Mouse (Mus musculus): ENCODE data around the gene Tmem175. TPM values are rescaled to one million over a fixed set of nuclear protein-coding genes. Genes with fewer than 3 reads are reported as not detected.

Tmem175 gene
- polyA plus RNA-seq, 1 experiment = 50.5 TPM

DNA sequence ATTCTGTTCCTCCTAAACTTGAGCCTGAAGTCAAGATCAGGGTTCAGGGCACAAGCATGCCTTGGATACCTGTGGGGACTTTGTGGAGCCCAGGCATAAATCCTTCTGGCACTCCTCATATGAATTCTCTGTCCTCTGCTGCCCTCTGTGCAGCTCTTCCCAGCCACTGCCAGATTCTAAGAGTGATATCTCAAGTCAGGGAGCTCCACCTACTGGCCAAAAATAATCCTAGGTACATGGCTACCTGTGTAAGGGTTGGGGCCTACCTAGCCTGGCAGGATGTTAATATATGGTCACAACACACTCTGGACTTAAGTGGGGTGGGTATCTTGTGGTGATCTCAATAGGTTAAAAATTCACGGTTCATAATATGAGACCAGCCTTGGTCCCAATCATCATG lies 22.3 kb downstream of the Tmem175 start:
- WGBS = 58% methylated on average over 1 of the region's 1 CpGs
- DNase-seq = peak; percentile 39
- Histone ChIP-seq H3K4me1 (ENCODE audit: control insufficient read depth, insufficient read depth, low read length) (no peaks in the 10 kb centered on the region), H3K4me3 (replicated peaks; ENCODE audit: extremely low read depth, low read depth, low read length) (no peak overlapping the region)
- TF ChIP-seq CTCF (IDR thresholded peaks at IDR 0.05; ENCODE audit: insufficient read depth, low read length) (peak; percentile 39), POLR2A (IDR thresholded peaks at IDR 0.05; ENCODE audit: borderline replicate concordance, extremely low read depth, low read depth, low read length) (no peak)

DNA sequence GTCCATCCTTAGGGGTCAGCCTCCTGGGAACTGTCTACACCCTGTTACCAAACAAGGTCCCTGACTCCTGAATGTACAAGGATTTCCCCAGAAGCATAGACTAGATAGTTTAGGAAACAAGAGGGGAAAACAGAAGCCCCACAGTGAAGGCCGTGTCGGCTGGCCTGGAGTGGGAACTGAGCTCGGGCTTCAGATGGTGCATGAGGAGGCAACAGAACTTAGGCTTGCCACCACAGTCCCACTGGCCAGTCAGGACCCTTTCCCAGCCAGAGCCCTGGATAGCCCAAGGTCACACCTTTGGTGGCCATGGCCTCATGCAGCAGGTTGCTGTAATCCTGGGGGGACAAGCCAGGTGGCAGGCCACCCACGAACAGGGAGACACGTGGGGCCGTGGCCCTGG lies 23.8 kb downstream of the Tmem175 start:
- WGBS = 88% methylated on average over 6 of the region's 6 CpGs
- Histone ChIP-seq H3K4me3 (replicated peaks; ENCODE audit: extremely low read depth, low read depth, low read length) (no peak overlapping the region), H3K4me1 (ENCODE audit: control insufficient read depth, insufficient read depth, low read length) (no peaks in the 10 kb centered on the region)
- no peak for TF ChIP-seq CTCF (IDR thresholded peaks at IDR 0.05; ENCODE audit: insufficient read depth, low read length)
- no peak for TF ChIP-seq POLR2A (IDR thresholded peaks at IDR 0.05; ENCODE audit: borderline replicate concordance, extremely low read depth, low read depth, low read length)
- DNase-seq = no peak

DNA sequence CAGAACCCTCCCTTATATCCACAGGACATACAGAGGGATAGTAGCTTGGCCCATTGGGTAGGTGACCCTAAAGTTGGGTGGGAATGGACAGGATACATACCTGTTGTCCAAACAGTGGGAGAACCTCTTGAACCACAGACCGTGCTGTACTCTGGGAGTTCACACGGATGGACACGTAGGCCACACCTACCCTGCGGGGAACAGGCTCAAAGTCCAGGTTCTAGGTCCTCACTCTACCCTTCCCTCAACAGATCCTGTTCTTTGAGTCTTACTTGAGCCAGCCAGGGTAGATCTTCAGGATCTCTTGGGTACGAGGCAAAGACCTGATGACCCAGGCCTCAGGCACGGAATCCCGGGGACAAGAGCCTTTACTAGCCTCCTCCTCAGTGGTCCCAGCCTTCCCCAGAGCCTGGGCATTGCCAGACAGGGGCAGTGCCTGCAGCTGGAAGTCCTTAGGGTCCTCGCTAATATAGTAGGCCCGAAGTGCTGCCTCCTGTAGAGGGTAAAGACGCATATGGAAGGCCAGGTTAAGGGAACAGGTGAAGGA lies 24.9 kb downstream of the Tmem175 start:
- whole genome bisulfite sequencing = 95% methylated on average over 10 of the region's 10 CpGs
- H3K4me1 ChIP-seq (ENCODE audit: control insufficient read depth, insufficient read depth, low read length) = 0 out of 2 replicates have a peak, but pooled peaks cover 1% of the 10 kb centered on the region
- no peak for DNase-seq

DNA sequence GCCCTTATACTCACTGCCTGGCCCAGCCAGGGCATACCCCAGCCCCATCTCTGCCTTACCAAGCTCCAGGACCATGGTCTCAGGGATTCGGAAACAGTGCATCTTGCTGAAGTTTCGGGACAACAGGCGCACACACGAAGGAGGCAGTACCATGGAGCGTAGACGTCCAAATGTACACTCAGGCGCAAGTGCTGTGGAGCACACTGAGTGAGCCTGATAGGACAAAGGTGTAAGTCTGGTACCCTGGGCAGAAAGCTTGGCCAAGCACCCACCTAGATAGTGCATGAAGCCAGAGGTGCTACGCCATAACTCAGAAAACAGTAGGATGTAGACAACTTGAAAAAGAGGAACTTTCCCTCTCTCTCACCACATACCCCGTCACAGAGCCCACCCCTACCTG lies 25.8 kb downstream of the Tmem175 start:
- TF ChIP-seq CTCF (IDR thresholded peaks at IDR 0.05; ENCODE audit: insufficient read depth, low read length) = no peak
- TF ChIP-seq POLR2A (IDR thresholded peaks at IDR 0.05; ENCODE audit: borderline replicate concordance, extremely low read depth, low read depth, low read length) = no peak
- WGBS = 94% methylated on average over 9 of the region's 9 CpGs
- no peak for DNase-seq
- Histone ChIP-seq H3K4me3 (replicated peaks; ENCODE audit: extremely low read depth, low read depth, low read length) (no peak overlapping the region), H3K4me1 (ENCODE audit: control insufficient read depth, insufficient read depth, low read length) (0 out of 2 replicates have a peak, but pooled peaks cover 6% of the 10 kb centered on the region)

More for the DNA sequence above, 24.9 kb downstream of the Tmem175 start:
- H3K4me3 ChIP-seq (replicated peaks; ENCODE audit: extremely low read depth, low read depth, low read length) = no peak overlapping the region
- TF ChIP-seq CTCF (IDR thresholded peaks at IDR 0.05; ENCODE audit: insufficient read depth, low read length) (no peak), POLR2A (IDR thresholded peaks at IDR 0.05; ENCODE audit: borderline replicate concordance, extremely low read depth, low read depth, low read length) (no peak)

DNA sequence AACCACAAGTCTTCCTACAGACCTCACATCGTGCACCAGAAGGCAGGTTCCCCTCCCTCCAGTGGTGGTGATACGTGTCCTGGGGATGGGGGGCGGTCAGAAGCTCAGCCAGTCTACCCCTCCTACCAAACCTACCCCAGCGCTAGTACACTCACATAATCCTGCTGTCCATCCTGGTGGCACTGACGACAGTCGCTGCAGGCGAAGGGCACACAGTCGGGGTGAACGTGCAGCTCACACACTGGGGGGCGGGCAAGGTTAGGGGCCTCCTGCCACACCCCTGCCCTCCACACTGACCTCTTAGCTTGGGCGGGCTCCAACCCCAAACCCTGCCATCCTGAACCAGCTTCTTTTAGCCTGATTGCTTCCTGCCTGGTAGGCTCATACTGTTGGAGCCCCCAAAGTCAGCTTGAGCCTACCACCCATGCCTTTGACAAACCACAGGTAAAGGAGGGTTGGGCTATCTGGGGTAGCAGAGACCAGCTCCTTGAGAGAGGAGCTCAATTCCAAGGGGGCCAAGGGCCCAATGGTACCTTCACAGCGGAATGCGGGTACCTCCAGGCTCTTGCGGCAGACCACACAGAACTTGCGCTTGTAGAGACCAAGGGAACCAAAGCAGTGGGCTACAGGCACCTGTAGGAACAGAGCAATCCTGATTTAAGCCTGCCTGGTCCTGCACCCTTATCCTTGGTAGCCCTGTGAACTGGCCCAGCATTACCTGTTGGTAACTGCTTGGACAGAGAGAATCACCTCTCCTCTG lies 26.5 kb downstream of the Tmem175 start:
- 91% methylated on average over 15 of the region's 15 CpGs for WGBS
- Histone ChIP-seq H3K4me3 (replicated peaks; ENCODE audit: extremely low read depth, low read depth, low read length) (no peak overlapping the region), H3K4me1 (ENCODE audit: control insufficient read depth, insufficient read depth, low read length) (0 out of 2 replicates have a peak, but pooled peaks cover 6% of the 10 kb centered on the region)
- no peak for TF ChIP-seq POLR2A (IDR thresholded peaks at IDR 0.05; ENCODE audit: borderline replicate concordance, extremely low read depth, low read depth, low read length)
- TF ChIP-seq CTCF (IDR thresholded peaks at IDR 0.05; ENCODE audit: insufficient read depth, low read length) = no peak
- no peak for DNase-seq

DNA sequence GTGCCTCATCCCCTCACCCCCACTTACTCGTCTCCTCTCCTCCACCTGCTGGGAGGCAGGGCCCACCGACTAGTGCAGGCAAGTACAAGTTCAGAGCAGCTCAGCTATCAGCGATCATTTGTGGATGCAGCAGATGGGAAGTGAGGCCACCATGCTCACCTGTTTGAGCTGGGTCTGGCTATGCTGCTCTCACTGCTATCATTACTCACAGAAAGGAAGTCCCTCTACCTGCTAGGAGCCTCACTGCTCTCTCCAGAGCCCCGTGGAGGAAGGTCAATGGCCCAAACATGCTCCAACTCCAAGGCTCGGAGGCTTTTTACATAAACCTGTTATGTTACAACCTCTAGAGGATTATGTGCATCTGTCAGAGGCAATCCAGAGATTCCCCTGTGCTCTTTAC lies 27.8 kb downstream of the Tmem175 start:
- Histone ChIP-seq H3K4me1 (ENCODE audit: control insufficient read depth, insufficient read depth, low read length) (0 out of 2 replicates have a peak, but pooled peaks cover 6% of the 10 kb centered on the region), H3K4me3 (replicated peaks; ENCODE audit: extremely low read depth, low read depth, low read length) (no peak overlapping the region)
- 82% methylated on average over 5 of the region's 5 CpGs for WGBS
- DNase-seq = no peak
- no peak for TF ChIP-seq POLR2A (IDR thresholded peaks at IDR 0.05; ENCODE audit: borderline replicate concordance, extremely low read depth, low read depth, low read length)
- no peak for TF ChIP-seq CTCF (IDR thresholded peaks at IDR 0.05; ENCODE audit: insufficient read depth, low read length)

DNA sequence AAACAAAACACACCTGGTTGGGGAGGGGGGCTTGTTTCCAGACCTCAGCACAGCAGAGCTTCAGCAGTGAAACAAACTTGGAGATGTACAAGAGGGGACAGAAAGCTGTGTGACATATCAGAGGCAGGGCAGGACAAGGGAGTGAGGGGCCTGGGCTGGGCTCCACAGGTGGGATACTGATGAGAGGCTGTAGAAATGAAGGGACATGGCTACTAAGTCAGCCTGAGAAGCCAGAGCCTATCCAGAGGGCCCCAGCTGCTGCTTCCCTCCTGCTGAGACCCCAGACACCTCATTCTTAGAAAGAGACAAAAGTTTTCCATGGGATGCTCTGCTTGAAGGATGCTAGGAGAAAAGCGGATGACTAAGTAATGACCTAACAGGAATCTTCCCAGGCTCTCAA lies 29.0 kb downstream of the Tmem175 start:
- no peak for DNase-seq
- H3K4me1 ChIP-seq (ENCODE audit: control insufficient read depth, insufficient read depth, low read length) = 0 out of 2 replicates have a peak, but pooled peaks cover 6% of the 10 kb centered on the region
- 97% methylated on average over 1 of the region's 1 CpGs for WGBS
- TF ChIP-seq CTCF (IDR thresholded peaks at IDR 0.05; ENCODE audit: insufficient read depth, low read length) = no peak
- H3K4me3 ChIP-seq (replicated peaks; ENCODE audit: extremely low read depth, low read depth, low read length) = no peak overlapping the region

DNA sequence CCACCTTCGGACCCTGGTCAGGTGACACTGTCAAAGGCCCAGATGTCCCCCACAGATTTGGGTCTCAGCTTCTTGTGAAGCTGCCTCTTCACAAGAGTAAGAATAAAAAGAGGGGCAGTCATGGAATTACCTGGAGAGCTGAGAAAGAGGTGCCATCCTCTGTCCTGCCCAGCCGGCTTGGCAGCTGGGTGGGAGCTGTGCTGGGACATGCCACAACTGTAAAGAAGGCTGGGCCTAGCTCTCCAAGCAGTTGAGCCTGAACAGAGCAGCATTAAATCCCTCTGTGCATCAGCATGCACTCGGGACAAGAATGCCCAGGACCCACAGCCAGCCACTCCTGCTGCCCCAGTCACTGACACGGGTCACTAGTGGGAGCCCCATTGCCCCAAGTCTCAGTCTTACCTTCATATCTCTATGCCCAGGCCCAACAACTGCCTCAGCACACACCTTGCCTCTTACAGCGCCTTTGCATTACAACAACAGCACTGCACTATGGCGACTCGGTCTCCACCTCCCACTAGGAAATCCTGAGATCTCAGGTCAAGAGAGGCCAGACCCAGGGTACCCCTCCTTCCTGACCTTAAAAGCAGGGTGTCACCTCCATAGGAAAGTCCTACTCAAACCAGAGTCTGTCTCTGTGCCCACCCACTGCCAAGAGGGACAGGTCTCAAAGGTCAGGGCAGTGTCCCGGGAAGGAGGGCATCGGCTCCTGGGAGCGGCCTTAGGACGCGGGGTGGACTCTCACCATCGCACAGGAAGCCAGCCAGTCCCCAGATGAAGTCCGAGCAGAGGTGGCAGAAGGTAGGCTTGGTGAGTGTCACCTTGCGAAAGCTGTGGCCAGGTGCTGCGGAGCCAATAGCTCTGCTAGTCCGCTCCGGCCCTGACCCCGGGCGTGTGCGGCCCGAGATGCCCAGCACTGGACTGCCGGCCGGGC lies 30.4 kb downstream of the Tmem175 start, which contains the start of gene Idua:
TSS of gene Idua (plus strand) at position 634 of the 934 bp plus-strand sequence.
- H3K4me1 ChIP-seq (ENCODE audit: control insufficient read depth, insufficient read depth, low read length) = 0 out of 2 replicates have a peak, but pooled peaks cover 6% of the 10 kb centered on the region
- no peak for DNase-seq
- no peak for TF ChIP-seq CTCF (IDR thresholded peaks at IDR 0.05; ENCODE audit: insufficient read depth, low read length)
- no peak for TF ChIP-seq POLR2A (IDR thresholded peaks at IDR 0.05; ENCODE audit: borderline replicate concordance, extremely low read depth, low read depth, low read length)
- peak within 1 kb of the TSS; percentile 72 for H3K4me3 ChIP-seq (replicated peaks; ENCODE audit: extremely low read depth, low read depth, low read length)
- WGBS = 10% methylated on average over 24 of the region's 24 CpGs

DNA sequence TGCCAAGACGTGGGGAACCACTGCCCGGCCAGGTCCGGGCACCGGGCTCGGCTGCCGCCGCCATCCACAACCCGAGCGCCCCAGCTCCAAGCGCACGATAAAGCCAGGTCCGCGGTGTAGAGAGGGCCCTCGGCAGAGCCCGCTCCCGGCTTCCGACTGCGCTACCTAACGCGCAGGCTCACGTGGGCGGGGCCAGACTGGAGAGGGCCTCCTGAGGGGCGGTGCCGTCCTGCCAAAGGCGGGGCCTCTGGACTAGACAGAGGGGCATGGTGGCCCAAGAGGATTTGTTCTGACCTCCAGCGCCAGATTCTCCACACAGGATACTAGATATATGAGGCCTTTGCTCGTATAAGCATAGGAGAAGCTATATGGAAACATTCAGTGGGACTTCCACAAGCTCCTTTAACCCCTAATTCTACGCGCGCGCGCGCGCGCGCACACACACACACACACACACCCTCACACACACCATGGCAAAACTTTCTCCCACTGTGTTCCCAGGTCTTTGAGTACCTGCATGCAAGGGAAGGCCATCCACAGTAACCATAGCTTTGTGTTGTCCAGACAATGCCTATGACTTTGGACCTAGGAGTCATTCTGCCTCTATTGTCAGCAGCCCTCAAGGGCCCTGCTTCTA lies 31.2 kb downstream of the Tmem175 start:
- H3K4me3 ChIP-seq (replicated peaks; ENCODE audit: extremely low read depth, low read depth, low read length) = peak overlapping the region; percentile 72
- TF ChIP-seq POLR2A (IDR thresholded peaks at IDR 0.05; ENCODE audit: borderline replicate concordance, extremely low read depth, low read depth, low read length) (peak; percentile 65; the same call in 1 of the 2 replicates), CTCF (IDR thresholded peaks at IDR 0.05; ENCODE audit: insufficient read depth, low read length) (no peak)
- 0 out of 2 replicates have a peak, but pooled peaks cover 6% of the 10 kb centered on the region for H3K4me1 ChIP-seq (ENCODE audit: control insufficient read depth, insufficient read depth, low read length)
- WGBS = 19% methylated on average over 36 of the region's 36 CpGs
- peak; percentile 94 for DNase-seq

Data from lung, adult 2 months (tissue).